Mouse (Mus musculus): ENCODE results near the gene Wdfy1. TPM values are rescaled to one million over a fixed set of nuclear protein-coding genes. Genes with fewer than 3 reads are reported as not detected.

Gene Wdfy1
- polyA plus RNA-seq, 1 experiment from 2014 or later, result 14.4 TPM

- no peak overlapping the region for H3K4me2 ChIP-seq
Observed at GRCm38 (mm10) chr1:79707383-79707782, 68.6 kb downstream of the Wdfy1 start.

DNA sequence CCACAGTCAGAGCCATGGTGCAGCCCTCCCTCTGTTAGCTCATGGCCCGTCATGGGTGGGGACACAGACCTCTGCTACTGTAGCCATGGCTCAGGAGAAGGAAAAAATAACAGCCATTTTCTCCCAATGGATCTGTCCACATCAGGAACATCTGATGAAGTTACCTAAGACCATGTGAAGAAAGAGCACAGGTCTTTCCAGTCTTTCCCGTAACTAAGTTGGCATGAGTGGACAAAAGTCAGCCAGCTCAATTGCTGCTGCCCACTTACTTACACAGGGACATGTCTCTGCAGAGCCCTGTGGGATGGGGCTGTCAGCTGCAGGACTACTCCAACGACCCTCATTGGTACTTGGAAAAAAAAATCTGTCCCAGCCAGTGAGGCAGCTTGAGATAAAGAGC is 69.2 kb downstream of the Wdfy1 start:
- no peak overlapping the region for H3K9ac ChIP-seq
- peaks cover 5% of the 10 kb centered on the region; the same call in 1 of the 2 replicates for H3K4me1 ChIP-seq (replicated peaks)
- no peak overlapping the region for H3K27ac ChIP-seq
- no peak overlapping the region for H3K4me3 ChIP-seq (replicated peaks)
- H3K4me2 ChIP-seq, result no peak overlapping the region
- ATAC-seq (ENCODE audit: low read depth) (no peak), DNase-seq (no peak)
- H3K9me3 ChIP-seq (replicated peaks), result no peaks in the 10 kb centered on the region
- no peaks in the 10 kb centered on the region for H3K27me3 ChIP-seq
- 62% methylated on average over 3 of the region's 3 CpGs for WGBS (ENCODE audit: insufficient replicate concordance)
- H3K36me3 ChIP-seq, result peaks cover 4% of the 10 kb centered on the region; the same call in 1 of the 2 replicates

More at GRCm38 (mm10) chr1:79707383-79707782, 68.6 kb downstream of the Wdfy1 start:
- no peak for DNase-seq
- Histone ChIP-seq H3K9ac (no peak overlapping the region), H3K27ac (no peak overlapping the region), H3K4me1 (replicated peaks) (peaks cover 6% of the 10 kb centered on the region; the same call in 1 of the 2 replicates), H3K27me3 (no peaks in the 10 kb centered on the region), H3K36me3 (peaks cover 4% of the 10 kb centered on the region; the same call in 1 of the 2 replicates), H3K9me3 (replicated peaks) (no peaks in the 10 kb centered on the region), H3K4me3 (replicated peaks) (no peak overlapping the region)
- ATAC-seq (ENCODE audit: low read depth), result no peak
- WGBS (ENCODE audit: insufficient replicate concordance), result 67% methylated on average over 9 of the region's 9 CpGs

DNA sequence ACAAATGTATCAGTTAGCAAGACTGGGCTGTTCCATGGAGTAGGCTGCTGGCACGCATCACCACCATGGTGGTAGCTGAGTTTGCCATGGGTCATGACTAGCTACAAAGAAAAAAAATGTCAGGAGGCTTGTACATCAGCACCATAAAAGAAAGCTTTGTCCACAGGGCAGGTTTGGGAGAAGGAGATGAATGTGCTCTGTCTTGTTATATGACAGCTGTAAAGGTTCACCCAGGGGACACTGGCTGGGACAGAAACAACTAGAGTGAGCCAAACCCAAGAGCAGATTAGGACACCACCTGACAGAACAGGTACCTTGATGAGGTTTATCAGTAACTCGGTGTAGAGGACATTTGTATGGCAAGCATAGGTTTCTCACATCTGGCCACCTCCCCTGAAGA is 71.3 kb downstream of the Wdfy1 start:
- WGBS (ENCODE audit: insufficient replicate concordance), result 68% methylated on average over 2 of the region's 2 CpGs
- ATAC-seq (ENCODE audit: low read depth) (no peak), DNase-seq (no peak)
- no peaks in the 10 kb centered on the region for H3K4me1 ChIP-seq (replicated peaks)
- H3K36me3 ChIP-seq, result peaks cover 4% of the 10 kb centered on the region; the same call in 1 of the 2 replicates
- no peak overlapping the region for H3K27ac ChIP-seq
- no peaks in the 10 kb centered on the region for H3K9me3 ChIP-seq (replicated peaks)
- H3K4me3 ChIP-seq (replicated peaks), result no peak overlapping the region
- no peaks in the 10 kb centered on the region for H3K27me3 ChIP-seq
- H3K4me2 ChIP-seq, result no peak overlapping the region
- no peak overlapping the region for H3K9ac ChIP-seq

GRCm38 (mm10) chr1:79703520-79703919 is 72.4 kb downstream of the Wdfy1 start:
- H3K4me2 ChIP-seq, result no peak overlapping the region
- H3K36me3 ChIP-seq, result peaks cover 4% of the 10 kb centered on the region; the same call in 1 of the 2 replicates
- H3K9me3 ChIP-seq (replicated peaks), result no peaks in the 10 kb centered on the region
- H3K9ac ChIP-seq, result no peak overlapping the region
- H3K27me3 ChIP-seq, result no peaks in the 10 kb centered on the region
- WGBS (ENCODE audit: insufficient replicate concordance), result 74% methylated on average over 8 of the region's 8 CpGs
- no peak for DNase-seq
- no peak overlapping the region for H3K4me3 ChIP-seq (replicated peaks)
- no peak overlapping the region for H3K27ac ChIP-seq
- H3K4me1 ChIP-seq (replicated peaks), result no peaks in the 10 kb centered on the region
- no peak for ATAC-seq (ENCODE audit: low read depth)

GRCm38 (mm10) chr1:79698506-79698905 is 77.4 kb downstream of the Wdfy1 start:
- Histone ChIP-seq H3K27ac (no peak overlapping the region), H3K4me1 (replicated peaks) (no peaks in the 10 kb centered on the region), H3K4me2 (no peak overlapping the region), H3K36me3 (no peaks in the 10 kb centered on the region), H3K9ac (no peak overlapping the region), H3K9me3 (replicated peaks) (no peaks in the 10 kb centered on the region), H3K27me3 (no peaks in the 10 kb centered on the region), H3K4me3 (replicated peaks) (no peak overlapping the region)
- no peak for ATAC-seq (ENCODE audit: low read depth)
- no peak for DNase-seq
- 39% methylated on average over 2 of the region's 2 CpGs for WGBS (ENCODE audit: insufficient replicate concordance)

- no peak overlapping the region for H3K4me2 ChIP-seq
- no peak overlapping the region for H3K4me3 ChIP-seq (replicated peaks)
- H3K36me3 ChIP-seq, result no peaks in the 10 kb centered on the region
- no peaks in the 10 kb centered on the region for H3K4me1 ChIP-seq (replicated peaks)
- H3K9me3 ChIP-seq (replicated peaks), result no peaks in the 10 kb centered on the region
- WGBS (ENCODE audit: insufficient replicate concordance), result 62% methylated on average over 9 of the region's 9 CpGs
- DNase-seq (no peak), ATAC-seq (ENCODE audit: low read depth) (no peak)
- no peak overlapping the region for H3K9ac ChIP-seq
- H3K27me3 ChIP-seq, result no peaks in the 10 kb centered on the region
- H3K27ac ChIP-seq, result no peak overlapping the region
Observed at GRCm38 (mm10) chr1:79697382-79697781, 78.6 kb downstream of the Wdfy1 start.

GRCm38 (mm10) chr1:79696933-79697332 is 79.0 kb downstream of the Wdfy1 start:
- Histone ChIP-seq H3K9ac (no peak overlapping the region), H3K36me3 (no peaks in the 10 kb centered on the region), H3K27ac (no peak overlapping the region), H3K27me3 (no peaks in the 10 kb centered on the region), H3K9me3 (replicated peaks) (no peaks in the 10 kb centered on the region), H3K4me3 (replicated peaks) (no peak overlapping the region), H3K4me1 (replicated peaks) (no peaks in the 10 kb centered on the region), H3K4me2 (no peak overlapping the region)
- 53% methylated on average over 5 of the region's 5 CpGs for WGBS (ENCODE audit: insufficient replicate concordance)
- ATAC-seq (ENCODE audit: low read depth), result no peak
- no peak for DNase-seq

DNA sequence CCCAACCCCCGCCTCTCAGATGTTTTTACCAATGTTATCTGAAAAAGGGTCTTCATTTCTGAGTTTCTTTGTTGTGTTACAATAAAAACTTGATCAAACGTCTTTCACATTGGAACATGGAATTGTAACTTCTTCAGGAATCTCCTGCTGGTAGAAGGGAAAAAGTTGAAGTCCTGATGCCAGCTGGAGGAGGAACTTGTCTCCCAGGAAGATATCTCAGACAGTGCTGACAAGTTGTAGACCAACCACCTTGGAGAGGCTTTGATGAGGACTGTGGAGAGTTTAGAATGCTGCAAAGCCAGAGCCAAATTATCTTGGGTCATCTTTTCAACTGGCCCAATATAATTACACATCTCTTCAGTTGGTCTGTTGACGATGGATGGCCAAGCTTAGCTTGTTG is 83.5 kb downstream of the Wdfy1 start:
- Histone ChIP-seq H3K4me1 (replicated peaks) (no peaks in the 10 kb centered on the region), H3K4me3 (replicated peaks) (no peak overlapping the region), H3K4me2 (no peak overlapping the region), H3K36me3 (no peaks in the 10 kb centered on the region), H3K9me3 (replicated peaks) (no peaks in the 10 kb centered on the region), H3K9ac (no peak overlapping the region), H3K27ac (no peak overlapping the region), H3K27me3 (no peaks in the 10 kb centered on the region)
- ATAC-seq (ENCODE audit: low read depth) (no peak), DNase-seq (no peak)
- 54% methylated on average over 3 of the region's 3 CpGs for WGBS (ENCODE audit: insufficient replicate concordance)

GRCm38 (mm10) chr1:79687254-79687653 is 88.7 kb downstream of the Wdfy1 start:
- H3K36me3 ChIP-seq, result no peaks in the 10 kb centered on the region
- no peaks in the 10 kb centered on the region for H3K4me1 ChIP-seq (replicated peaks)
- DNase-seq (no peak), ATAC-seq (ENCODE audit: low read depth) (no peak)
- H3K9ac ChIP-seq, result no peak overlapping the region
- H3K27me3 ChIP-seq, result no peaks in the 10 kb centered on the region
- no peaks in the 10 kb centered on the region for H3K9me3 ChIP-seq (replicated peaks)
- no peak overlapping the region for H3K4me2 ChIP-seq
- 19% methylated on average over 1 of the region's 1 CpGs for WGBS (ENCODE audit: insufficient replicate concordance)
- H3K27ac ChIP-seq, result no peak overlapping the region
- no peak overlapping the region for H3K4me3 ChIP-seq (replicated peaks)

DNA sequence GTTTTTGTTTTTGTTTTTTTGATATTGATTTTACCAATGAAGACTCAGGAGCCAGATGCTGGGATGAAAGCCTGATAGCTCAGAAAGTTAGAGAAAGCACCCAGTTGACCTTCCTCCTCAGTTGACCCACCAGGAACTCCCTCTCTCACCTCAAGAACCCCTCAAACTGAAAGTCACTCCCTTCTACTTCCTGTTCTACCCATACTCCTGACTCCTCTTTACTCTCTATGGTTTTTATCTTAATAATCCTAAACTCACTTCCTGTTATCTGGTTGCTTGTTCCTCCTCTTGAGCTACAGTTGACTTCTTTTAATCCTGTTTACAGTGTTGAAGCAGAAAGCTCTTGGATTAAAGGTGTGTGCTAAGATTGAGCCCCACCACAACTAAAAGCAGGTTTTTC is 91.9 kb downstream of the Wdfy1 start:
- H3K27me3 ChIP-seq, result no peaks in the 10 kb centered on the region
- H3K36me3 ChIP-seq, result no peaks in the 10 kb centered on the region
- H3K27ac ChIP-seq, result no peak overlapping the region
- no peaks in the 10 kb centered on the region for H3K4me1 ChIP-seq (replicated peaks)
- DNase-seq, result no peak
- H3K4me3 ChIP-seq (replicated peaks), result no peak overlapping the region
- H3K9ac ChIP-seq, result no peak overlapping the region
- ATAC-seq (ENCODE audit: low read depth), result no peak
- H3K9me3 ChIP-seq (replicated peaks), result no peaks in the 10 kb centered on the region
- H3K4me2 ChIP-seq, result no peak overlapping the region

DNA sequence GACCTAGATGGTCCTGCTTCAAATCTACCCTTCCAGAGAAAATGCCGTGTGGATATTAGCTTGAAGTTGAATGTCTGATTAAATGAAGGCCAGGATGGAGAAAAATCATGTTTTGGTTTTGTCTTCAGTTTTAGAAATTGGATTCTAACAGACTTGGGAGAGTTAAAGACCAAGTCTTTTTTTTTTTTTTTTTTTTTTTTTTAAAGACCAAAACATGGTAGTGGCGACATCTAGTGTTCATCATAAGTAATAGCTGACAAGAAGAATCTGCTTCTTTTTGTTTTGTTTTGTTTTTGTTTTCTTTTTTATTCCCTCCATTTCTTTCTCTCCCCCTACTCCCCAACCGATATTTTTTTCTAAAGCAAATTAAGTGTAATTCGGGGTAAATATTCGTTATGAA is 93.0 kb downstream of the Wdfy1 start:
- Histone ChIP-seq H3K27me3 (no peaks in the 10 kb centered on the region), H3K27ac (no peak overlapping the region), H3K4me3 (replicated peaks) (no peak overlapping the region), H3K9ac (no peak overlapping the region), H3K4me1 (replicated peaks) (no peaks in the 10 kb centered on the region), H3K36me3 (no peaks in the 10 kb centered on the region), H3K9me3 (replicated peaks) (no peaks in the 10 kb centered on the region), H3K4me2 (no peak overlapping the region)
- ATAC-seq (ENCODE audit: low read depth) (no peak), DNase-seq (no peak)
- 11% methylated on average over 5 of the region's 5 CpGs for WGBS (ENCODE audit: insufficient replicate concordance)

DNA sequence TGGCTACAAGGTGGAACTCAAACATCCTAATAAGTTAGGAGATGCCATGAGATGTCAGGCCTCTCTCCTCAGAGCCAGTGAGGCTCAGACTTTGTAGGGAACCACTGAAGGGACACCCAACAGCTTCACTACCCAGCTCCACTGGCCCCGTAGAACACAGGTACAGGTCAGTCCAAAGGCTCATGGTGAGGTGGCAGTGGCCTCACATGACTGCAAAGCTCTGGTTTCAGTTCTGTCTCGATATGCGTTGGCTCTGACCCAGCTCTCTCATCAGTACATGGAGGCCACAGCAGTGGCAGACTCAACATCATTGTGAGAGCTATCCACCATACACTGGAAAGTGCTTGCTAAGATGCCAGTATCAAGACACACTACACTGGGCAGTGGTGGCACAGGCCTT is 95.2 kb downstream of the Wdfy1 start:
- ATAC-seq (ENCODE audit: low read depth), result no peak

More for the DNA sequence above, 95.2 kb downstream of the Wdfy1 start:
- Histone ChIP-seq H3K36me3 (no peaks in the 10 kb centered on the region), H3K27me3 (no peaks in the 10 kb centered on the region), H3K9ac (no peak overlapping the region), H3K4me2 (no peak overlapping the region), H3K4me3 (replicated peaks) (no peak overlapping the region), H3K4me1 (replicated peaks) (no peaks in the 10 kb centered on the region), H3K9me3 (replicated peaks) (no peaks in the 10 kb centered on the region), H3K27ac (no peak overlapping the region)
- no peak for DNase-seq
- 73% methylated on average over 3 of the region's 3 CpGs for WGBS (ENCODE audit: insufficient replicate concordance)
